Mouse (Mus musculus): Measurements from ENCODE around the gene Smarcd3.

The Smarcd3 gene

GRCm38 (mm10) chr5:24620626-24621025, 3.6 kb downstream of the Smarcd3 start:
- no peak for DNase-seq (ENCODE audit: low read depth)

GRCm38 (mm10) chr5:24620116-24620515, 4.1 kb downstream of the Smarcd3 start:
- no peak for DNase-seq (ENCODE audit: low read depth)

GRCm38 (mm10) chr5:24618921-24619320, 5.3 kb downstream of the Smarcd3 start:
- no peak for DNase-seq (ENCODE audit: low read depth)

GRCm38 (mm10) chr5:24615097-24615496, 9.1 kb downstream of the Smarcd3 start:
- no peak for DNase-seq (ENCODE audit: low read depth)

- DNase-seq (ENCODE audit: low read depth), result no peak
Measured at GRCm38 (mm10) chr5:24612302-24612649, 11.9 kb downstream of the Smarcd3 start.

GRCm38 (mm10) chr5:24611366-24612301, 12.6 kb downstream of the Smarcd3 start:
- DNase-seq (ENCODE audit: low read depth), result no peak

GRCm38 (mm10) chr5:24609388-24609787, 14.8 kb downstream of the Smarcd3 start:
- DNase-seq (ENCODE audit: low read depth), result no peak

GRCm38 (mm10) chr5:24605980-24606665, 18.1 kb downstream of the Smarcd3 start:
- no peak for DNase-seq (ENCODE audit: low read depth)

- no peak for DNase-seq (ENCODE audit: low read depth)
Measured at GRCm38 (mm10) chr5:24605321-24605979, 18.8 kb downstream of the Smarcd3 start.

GRCm38 (mm10) chr5:24604656-24605100, 19.5 kb downstream of the Smarcd3 start:
- DNase-seq (ENCODE audit: low read depth), result no peak

GRCm38 (mm10) chr5:24604080-24604655, 20.0 kb downstream of the Smarcd3 start:
- no peak for DNase-seq (ENCODE audit: low read depth)

GRCm38 (mm10) chr5:24603431-24604010, 20.7 kb downstream of the Smarcd3 start:
- no peak for DNase-seq (ENCODE audit: low read depth)

- DNase-seq (ENCODE audit: low read depth), result no peak
Measured at GRCm38 (mm10) chr5:24602751-24603343, 21.4 kb downstream of the Smarcd3 start.

GRCm38 (mm10) chr5:24601911-24602750, 22.1 kb downstream of the Smarcd3 start:
- DNase-seq (ENCODE audit: low read depth), result no peak

GRCm38 (mm10) chr5:24601071-24601835, 23.0 kb downstream of the Smarcd3 start:
- DNase-seq (ENCODE audit: low read depth), result no peak

GRCm38 (mm10) chr5:24600236-24600635, 24.0 kb downstream of the Smarcd3 start:
- DNase-seq (ENCODE audit: low read depth), result no peak

- DNase-seq (ENCODE audit: low read depth), result no peak
Measured at GRCm38 (mm10) chr5:24599137-24599536, 25.1 kb downstream of the Smarcd3 start.

GRCm38 (mm10) chr5:24598570-24599006, 25.6 kb downstream of the Smarcd3 start:
- no peak for DNase-seq (ENCODE audit: low read depth)

- no peak for DNase-seq (ENCODE audit: low read depth)
Measured at GRCm38 (mm10) chr5:24597901-24598569, 26.2 kb downstream of the Smarcd3 start.

Data from c-Kit-positive CD71-positive TER-119-negative erythroid progenitor cells, embryonic 14.5 days (primary cell).